Mouse (Mus musculus) intestine, embryonic 15.5 days (tissue): ENCODE data around the gene Pgpep1. TPM values are rescaled to one million over a fixed set of nuclear protein-coding genes. Genes with fewer than 3 reads are reported as not detected.

Experiments
- ATAC-seq: fragments of 200-750 bp; cut with Nextera tagmentation; 2 replicates; pipeline ENCODE4 v1.8.0; 2017; ENCODE audit warnings: moderate TSS enrichment, moderate library complexity
- H3K27ac ChIP-seq: fragments of 300-500 bp; sonication (generic); 2 replicates; pipeline ENCODE4 v1.5.1; 2015; ENCODE audit warnings: mild to moderate bottlenecking, inconsistent platforms
- H3K27me3 ChIP-seq: fragments of 300-500 bp; sonication (generic); replicated peaks from 2 replicates; pipeline ENCODE4 v1.6.1; 2015; ENCODE audit warnings: inconsistent platforms
- H3K36me3 ChIP-seq: fragments of 300-500 bp; sonication (generic); 2 replicates; pipeline ENCODE4 v1.6.1; 2015; ENCODE audit warnings: inconsistent platforms
- H3K4me1 ChIP-seq: fragments of 300-500 bp; sonication (generic); replicated peaks from 2 replicates; pipeline ENCODE4 v1.6.1; 2015; ENCODE audit warnings: inconsistent platforms
- H3K4me2 ChIP-seq: fragments of 300-500 bp; sonication (generic); replicated peaks from 2 replicates; pipeline ENCODE4 v1.6.1; 2015; ENCODE audit warnings: mild to moderate bottlenecking, inconsistent platforms
- H3K4me3 ChIP-seq: fragments of 300-500 bp; sonication (generic); replicated peaks from 2 replicates; pipeline ENCODE4 v1.5.1; 2015; ENCODE audit warnings: inconsistent platforms
- H3K9ac ChIP-seq: fragments of 300-500 bp; sonication (generic); 2 replicates; pipeline ENCODE4 v1.6.1; 2015; ENCODE audit warnings: inconsistent platforms
- H3K9me3 ChIP-seq: fragments of 300-500 bp; sonication (generic); 2 replicates; pipeline ENCODE4 v1.6.1; 2016; ENCODE audit warnings: inconsistent platforms
- WGBS: fragments of 180-500 bp; shearing (Covaris S2); methylation state at CpG from one replicate; pipeline ENCODE4 v1.1.7; 2015; 5-methylcytosine and 5-hydroxymethylcytosine counted together
- polyA plus RNA-seq: library from polyadenylated mRNA; unstranded; fragments of >200 nt; fragmentation: Nextera tagmentation; extraction: Ambion mirVana; gene quantifications from 2 replicates; pipeline ENCODE4 v1.2.1, GENCODE M21; 2015

Pgpep1 gene
- polyA plus RNA-seq, 1 experiment from 2014 or later = 58.0 TPM

DNA sequence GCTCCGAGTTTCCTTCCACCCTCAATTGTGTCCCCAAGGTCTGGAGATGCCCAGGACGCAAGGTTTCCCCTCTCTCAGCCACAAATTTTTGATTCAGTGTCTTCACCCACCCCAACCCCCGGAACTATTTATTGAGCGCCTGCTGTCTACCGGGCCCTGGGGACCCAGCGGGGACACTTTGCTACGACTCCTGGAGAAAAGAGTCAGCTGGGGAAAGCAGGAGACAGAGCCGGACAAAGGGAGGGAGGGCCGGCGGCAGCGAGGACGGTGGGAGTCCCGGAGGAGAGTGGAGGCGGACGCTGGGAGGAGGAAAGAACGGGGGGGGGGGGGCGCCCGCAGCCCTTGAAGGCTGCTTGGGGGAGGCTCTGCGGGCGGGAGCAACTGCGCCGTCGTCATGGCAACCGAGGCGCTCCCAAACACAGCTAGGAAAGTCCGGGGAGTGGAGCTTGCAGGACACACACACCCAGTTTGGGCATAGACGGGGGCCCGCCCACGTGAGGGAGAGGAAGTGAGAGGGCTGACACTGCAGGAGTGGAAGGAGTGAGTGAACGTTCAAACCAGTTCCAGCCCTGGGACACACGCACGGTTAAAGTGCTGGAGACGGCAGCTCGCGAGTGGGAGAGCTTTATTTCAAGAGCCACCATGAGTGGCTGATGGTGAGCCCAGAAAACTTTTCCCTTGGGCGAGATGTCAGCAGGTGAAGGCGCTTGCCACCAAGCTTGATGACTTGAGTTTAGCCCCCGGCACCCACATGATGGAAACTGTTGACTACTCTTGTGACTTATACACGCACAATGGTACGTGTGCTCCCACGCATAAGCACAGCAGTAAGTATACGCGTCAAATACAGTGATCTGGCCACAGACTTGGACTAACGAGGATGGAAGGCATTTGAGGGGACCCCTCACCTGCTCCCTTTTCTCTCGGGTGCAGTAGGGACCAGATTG lies 50.1 kb downstream of the Pgpep1 start:
- no peaks in the 10 kb centered on the region for H3K36me3 ChIP-seq
- H3K9me3 ChIP-seq = no peaks in the 10 kb centered on the region
- H3K4me2 ChIP-seq = peak overlapping the region; percentile 98
- H3K9ac ChIP-seq = peak overlapping the region; percentile 64
- H3K4me3 ChIP-seq = peak overlapping the region; percentile 79
- no peaks in the 10 kb centered on the region for H3K27me3 ChIP-seq
- peak; percentile 63 for ATAC-seq
- H3K27ac ChIP-seq = peak overlapping the region; percentile 96
- under 1% methylated on average over 44 of the region's 45 CpGs for WGBS
- H3K4me1 ChIP-seq = peaks cover 31% of the 10 kb centered on the region

DNA sequence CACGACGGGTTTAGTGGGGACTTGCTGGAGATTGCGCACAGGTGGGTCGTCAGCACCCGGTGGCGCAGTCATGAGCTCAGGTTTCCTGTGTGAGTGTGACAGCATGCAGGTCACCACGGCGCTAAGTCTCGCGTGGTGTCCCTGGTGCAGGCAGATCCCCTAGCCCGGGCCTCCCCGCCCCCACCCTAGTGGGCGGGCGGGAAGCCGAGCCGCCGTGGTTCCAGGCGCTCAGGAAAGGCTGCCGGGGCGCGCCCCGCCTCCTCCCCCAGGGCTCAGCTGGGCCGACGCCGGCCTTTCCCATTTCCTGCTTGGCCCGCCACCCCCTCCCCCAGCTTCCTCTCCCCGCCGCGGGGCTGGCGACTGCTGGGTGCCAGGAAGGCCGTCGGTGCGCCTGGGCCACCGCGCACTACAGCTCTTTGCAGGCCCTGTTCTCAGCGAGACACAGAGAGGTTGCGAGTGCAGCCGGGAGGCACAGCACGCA lies 50.8 kb downstream of the Pgpep1 start:
- Histone ChIP-seq H3K4me1 (peaks cover 31% of the 10 kb centered on the region), H3K4me2 (peak overlapping the region; percentile 98), H3K9me3 (no peaks in the 10 kb centered on the region), H3K9ac (peak overlapping the region; percentile 64), H3K27ac (peak overlapping the region; percentile 96), H3K4me3 (peak overlapping the region; percentile 79), H3K27me3 (no peaks in the 10 kb centered on the region), H3K36me3 (no peaks in the 10 kb centered on the region)
- peak; percentile 68 for ATAC-seq
- whole genome bisulfite sequencing = 0% methylated on average over 37 of the region's 39 CpGs

- ATAC-seq = peak; percentile 2
- H3K9me3 ChIP-seq = no peaks in the 10 kb centered on the region
- peaks cover 31% of the 10 kb centered on the region for H3K4me1 ChIP-seq
- no peaks in the 10 kb centered on the region for H3K36me3 ChIP-seq
- H3K4me2 ChIP-seq = peak within 1 kb of the TSS; percentile 98
- H3K27me3 ChIP-seq = no peaks in the 10 kb centered on the region
- H3K4me3 ChIP-seq = peak within 1 kb of the TSS; percentile 79
- H3K27ac ChIP-seq = peak within 1 kb of the TSS; percentile 96
- WGBS = 5% methylated on average over 26 of the region's 26 CpGs
- peak within 1 kb of the TSS; percentile 89 for H3K9ac ChIP-seq
These were observed 51.3 kb downstream of the Pgpep1 start, which contains the start of gene Ssbp4 for GRCm38 (mm10) chr8:70608749-70609367. TSS of gene Ssbp4 (minus strand) at chr8:70608872.

- peak overlapping the region; percentile 89 for H3K9ac ChIP-seq
- H3K27me3 ChIP-seq = no peaks in the 10 kb centered on the region
- H3K4me3 ChIP-seq = peak overlapping the region; percentile 79
- peak; percentile 2; the same call in 1 of the 2 replicates for ATAC-seq
- WGBS = 1% methylated on average over 83 of the region's 84 CpGs
- no peaks in the 10 kb centered on the region for H3K36me3 ChIP-seq
- H3K9me3 ChIP-seq = no peaks in the 10 kb centered on the region
- peak overlapping the region; percentile 98 for H3K4me2 ChIP-seq
- H3K4me1 ChIP-seq = peaks cover 31% of the 10 kb centered on the region
- H3K27ac ChIP-seq = peak overlapping the region; percentile 96
These were observed 52.1 kb downstream of the Pgpep1 start for GRCm38 (mm10) chr8:70607898-70608748.

GRCm38 (mm10) chr8:70607603-70607897 lies 52.6 kb downstream of the Pgpep1 start:
- Histone ChIP-seq H3K4me3 (peak overlapping the region; percentile 79), H3K9ac (peak overlapping the region; percentile 89), H3K27ac (peak overlapping the region; percentile 96), H3K4me1 (peaks cover 31% of the 10 kb centered on the region), H3K27me3 (no peaks in the 10 kb centered on the region), H3K36me3 (no peaks in the 10 kb centered on the region), H3K4me2 (peak overlapping the region; percentile 98), H3K9me3 (no peaks in the 10 kb centered on the region)
- 21% methylated on average over 6 of the region's 6 CpGs for WGBS
- ATAC-seq = no peak

- peaks cover 31% of the 10 kb centered on the region for H3K4me1 ChIP-seq
- H3K4me3 ChIP-seq = peak overlapping the region; percentile 79
- peak overlapping the region; percentile 89 for H3K9ac ChIP-seq
- no peak overlapping the region for H3K27ac ChIP-seq
- no peaks in the 10 kb centered on the region for H3K27me3 ChIP-seq
- no peak for ATAC-seq
- H3K4me2 ChIP-seq = peak overlapping the region; percentile 98
- WGBS = 64% methylated on average over 18 of the region's 18 CpGs
- H3K9me3 ChIP-seq = no peaks in the 10 kb centered on the region
- H3K36me3 ChIP-seq = peaks cover 5% of the 10 kb centered on the region; the same call in 1 of the 2 replicates
These were observed 53.2 kb downstream of the Pgpep1 start for GRCm38 (mm10) chr8:70606780-70607602.

- no peaks in the 10 kb centered on the region for H3K9me3 ChIP-seq
- H3K4me3 ChIP-seq = no peak overlapping the region; the same call in 1 of the 2 replicates
- no peak for ATAC-seq
- peaks cover 5% of the 10 kb centered on the region; the same call in 1 of the 2 replicates for H3K36me3 ChIP-seq
- H3K4me1 ChIP-seq = peaks cover 35% of the 10 kb centered on the region
- no peak overlapping the region for H3K27ac ChIP-seq
- no peak overlapping the region for H3K4me2 ChIP-seq
- WGBS = 84% methylated on average over 9 of the region's 9 CpGs
- no peak overlapping the region; the same call in 1 of the 2 replicates for H3K9ac ChIP-seq
- no peaks in the 10 kb centered on the region for H3K27me3 ChIP-seq
These were observed 54.1 kb downstream of the Pgpep1 start for GRCm38 (mm10) chr8:70605871-70606779.

DNA sequence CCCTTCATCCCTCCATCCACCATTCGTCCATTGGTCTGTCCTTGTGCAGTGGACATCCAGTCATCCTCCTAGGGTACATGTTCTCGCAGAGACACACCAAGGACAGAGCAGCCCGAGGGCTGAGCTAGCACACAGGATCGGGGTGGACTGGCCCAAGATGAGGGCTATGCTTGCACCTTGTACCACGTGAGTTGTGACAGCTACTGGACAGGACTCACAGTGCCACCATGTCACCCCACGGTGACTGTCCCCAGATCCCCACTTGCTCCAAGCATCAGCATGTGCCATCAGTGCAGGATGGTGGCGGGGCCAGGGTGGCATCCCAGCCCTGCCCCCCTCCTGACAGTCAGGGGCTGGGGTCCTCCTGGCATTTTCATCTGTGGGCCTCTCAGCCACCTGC lies 55.6 kb downstream of the Pgpep1 start:
- H3K4me2 ChIP-seq = no peak overlapping the region
- no peaks in the 10 kb centered on the region for H3K9me3 ChIP-seq
- H3K4me1 ChIP-seq = peaks cover 43% of the 10 kb centered on the region
- WGBS = 87% methylated on average over 7 of the region's 7 CpGs
- peaks cover 5% of the 10 kb centered on the region; the same call in 1 of the 2 replicates for H3K36me3 ChIP-seq
- H3K9ac ChIP-seq = no peak overlapping the region
- H3K4me3 ChIP-seq = no peak overlapping the region
- H3K27ac ChIP-seq = no peak overlapping the region
- H3K27me3 ChIP-seq = no peaks in the 10 kb centered on the region
- ATAC-seq = no peak

DNA sequence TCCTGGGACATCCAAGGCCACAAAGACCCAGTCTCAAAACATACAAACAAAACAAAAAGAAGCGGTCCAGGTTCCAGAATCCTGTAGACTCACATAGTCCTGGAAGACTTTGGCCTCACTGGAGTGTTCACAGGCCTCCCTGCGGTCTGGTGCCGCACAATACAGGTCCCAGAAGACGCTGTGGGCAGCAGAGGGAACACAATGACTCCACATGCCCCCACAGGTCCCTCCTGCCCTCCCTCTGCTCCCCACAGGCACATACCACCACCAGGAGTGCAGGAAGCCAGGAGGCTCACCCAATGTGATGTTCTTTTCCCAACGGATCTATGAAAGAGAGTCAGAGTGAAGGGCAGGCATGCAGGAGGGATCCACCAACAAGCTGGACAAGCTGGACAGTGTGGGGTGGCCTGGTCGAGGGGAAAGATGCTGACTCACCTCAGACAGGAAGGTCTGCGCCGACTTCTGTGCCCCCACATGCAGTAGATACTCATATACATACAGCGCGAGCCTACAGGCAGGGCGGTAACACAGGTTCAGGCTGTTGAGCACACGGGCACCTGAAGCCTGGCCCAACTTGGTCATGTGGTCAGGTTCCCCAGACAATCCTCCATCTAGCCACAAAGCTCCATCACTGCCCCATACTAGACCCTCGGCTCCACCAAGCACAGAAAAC lies 57.9 kb downstream of the Pgpep1 start:
- Histone ChIP-seq H3K27me3 (no peaks in the 10 kb centered on the region), H3K9ac (no peak overlapping the region), H3K27ac (no peak overlapping the region), H3K9me3 (no peaks in the 10 kb centered on the region), H3K4me2 (no peak overlapping the region), H3K4me3 (no peak overlapping the region), H3K36me3 (peaks cover 5% of the 10 kb centered on the region; the same call in 1 of the 2 replicates), H3K4me1 (peaks cover 49% of the 10 kb centered on the region)
- WGBS = 93% methylated on average over 13 of the region's 13 CpGs
- ATAC-seq = no peak

DNA sequence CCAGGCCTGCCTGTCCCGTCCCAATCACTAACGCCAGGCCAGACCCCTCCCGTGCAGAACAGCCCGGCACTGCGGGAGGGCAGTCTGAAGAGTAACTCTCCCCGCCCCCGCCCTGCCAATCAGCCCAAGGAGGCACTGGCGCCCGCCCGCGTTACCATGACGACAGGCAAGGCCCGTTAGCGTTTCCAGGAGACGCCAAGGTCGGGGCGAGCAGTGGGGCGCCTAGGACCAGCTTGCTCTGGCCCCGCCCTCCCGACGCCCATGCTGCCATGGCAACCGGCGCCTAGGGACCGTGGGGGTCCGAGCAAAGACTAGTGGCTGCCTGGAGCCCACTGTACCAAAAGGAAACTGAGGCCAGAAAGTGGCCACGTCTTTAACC lies 58.9 kb downstream of the Pgpep1 start:
- Histone ChIP-seq H3K27me3 (no peaks in the 10 kb centered on the region), H3K4me3 (peak overlapping the region; percentile 4; the same call in 1 of the 2 replicates), H3K9me3 (no peaks in the 10 kb centered on the region), H3K27ac (peak overlapping the region; percentile 24; the same call in 1 of the 2 replicates), H3K4me1 (peaks cover 50% of the 10 kb centered on the region), H3K4me2 (peak overlapping the region; percentile 50), H3K9ac (peak overlapping the region; percentile 5; the same call in 1 of the 2 replicates), H3K36me3 (peaks cover 14% of the 10 kb centered on the region)
- ATAC-seq = peak; percentile 48
- WGBS = 1% methylated on average over 26 of the region's 26 CpGs
